Mouse (Mus musculus) forebrain, embryonic 10.5 days (tissue): ENCODE measurements around the gene Shisa5. TPM values are rescaled to one million over a fixed set of nuclear protein-coding genes. Genes with fewer than 3 reads are reported as not detected.

Experiments
- DNase-seq: peaks from one replicate; pipeline ENCODE4 v3.0.0-alpha.2; 2017; ENCODE audit warnings: low spot score; ENCODE audit errors: extremely low spot score
- H3K27ac ChIP-seq: fragments of 300-500 bp; sonication (generic); 2 replicates; pipeline ENCODE4 v1.5.1; 2016; ENCODE audit warnings: mild to moderate bottlenecking
- H3K27me3 ChIP-seq: fragments of 300-500 bp; sonication (generic); 2 replicates; pipeline ENCODE4 v1.6.1; 2016; ENCODE audit warnings: mild to moderate bottlenecking; ENCODE audit not compliant: poor library complexity, severe bottlenecking
- H3K36me3 ChIP-seq: fragments of 300-500 bp; sonication (generic); replicated peaks from 2 replicates; pipeline ENCODE4 v1.6.1; 2016; ENCODE audit warnings: mild to moderate bottlenecking, moderate library complexity
- H3K4me1 ChIP-seq: fragments of 300-500 bp; sonication (generic); 2 replicates; pipeline ENCODE4 v1.6.1; 2016
- H3K4me3 ChIP-seq: fragments of 300-500 bp; sonication (generic); 2 replicates; pipeline ENCODE4 v1.5.1; 2016; ENCODE audit warnings: mild to moderate bottlenecking, moderate library complexity
- H3K9me3 ChIP-seq: fragments of 300-500 bp; sonication (generic); 2 replicates; pipeline ENCODE4 v1.6.1; 2016; ENCODE audit warnings: mild to moderate bottlenecking, moderate library complexity
- WGBS: fragments of 180-500 bp; shearing (Covaris S2); methylation state at CpG from one replicate; pipeline ENCODE4 v1.1.7; 2016; 5-methylcytosine and 5-hydroxymethylcytosine counted together
- polyA plus RNA-seq: library from polyadenylated mRNA; unstranded; fragments of >200 nt; fragmentation: Nextera tagmentation; extraction: Ambion mirVana; gene quantifications from 2 replicates; pipeline ENCODE4 v1.2.1, GENCODE M21; 2016

The Shisa5 gene
- polyA plus RNA-seq, result 29.7 and 31.5 TPM in 2 replicates

DNA sequence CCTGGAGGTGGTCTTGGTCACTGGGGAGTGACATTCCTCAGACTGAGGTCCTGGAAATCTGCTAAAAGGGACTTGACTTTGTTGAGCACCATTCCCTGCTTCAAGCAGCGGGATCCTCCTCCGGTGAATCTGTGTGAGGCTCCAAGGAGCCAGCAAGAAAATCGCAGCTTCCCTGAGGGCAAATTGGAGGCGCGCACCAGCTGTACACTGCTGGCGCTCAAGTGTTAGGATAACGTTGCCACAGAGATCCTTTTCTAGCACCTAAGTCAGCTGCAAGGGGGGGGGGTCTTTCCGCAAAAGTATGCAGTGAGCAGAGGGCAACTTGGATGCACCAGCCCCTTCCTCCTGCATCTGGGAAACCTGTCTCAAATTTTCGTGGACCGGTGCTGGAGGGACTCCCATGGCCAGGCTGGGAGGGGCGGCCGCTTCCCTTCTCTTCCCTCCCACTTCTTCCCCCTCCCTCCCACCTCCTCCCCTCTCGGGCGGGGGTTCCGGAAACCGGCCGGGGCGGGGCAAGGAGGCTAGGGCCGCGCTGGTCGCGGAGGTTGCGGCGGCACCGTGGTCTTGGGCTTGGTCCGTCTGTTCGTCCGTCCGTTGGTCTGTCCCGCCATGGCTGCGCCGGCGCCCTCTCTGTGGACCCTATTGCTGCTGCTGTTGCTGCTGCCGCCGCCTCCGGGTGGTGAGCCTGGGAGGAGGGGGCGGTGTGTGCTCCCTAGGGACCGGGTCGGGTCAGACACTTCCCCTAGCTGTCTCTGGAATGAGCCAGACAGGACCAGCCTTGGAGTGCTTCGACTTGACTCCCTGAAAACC is at the start of gene Shisa5:
TSS of gene Shisa5 (plus strand) at position 480 of the 810 bp plus-strand sequence.
- H3K27me3 ChIP-seq, result peaks cover 14% of the 10 kb centered on the region
- peak within 1 kb of the TSS; percentile 82 for H3K4me3 ChIP-seq
- H3K27ac ChIP-seq, result peak within 1 kb of the TSS; percentile 88
- H3K36me3 ChIP-seq, result no peaks in the 10 kb centered on the region
- WGBS, result under 1% methylated on average over 40 of the region's 40 CpGs
- no peaks in the 10 kb centered on the region for H3K9me3 ChIP-seq
- peaks cover 30% of the 10 kb centered on the region for H3K4me1 ChIP-seq
- peak; percentile 70 for DNase-seq

DNA sequence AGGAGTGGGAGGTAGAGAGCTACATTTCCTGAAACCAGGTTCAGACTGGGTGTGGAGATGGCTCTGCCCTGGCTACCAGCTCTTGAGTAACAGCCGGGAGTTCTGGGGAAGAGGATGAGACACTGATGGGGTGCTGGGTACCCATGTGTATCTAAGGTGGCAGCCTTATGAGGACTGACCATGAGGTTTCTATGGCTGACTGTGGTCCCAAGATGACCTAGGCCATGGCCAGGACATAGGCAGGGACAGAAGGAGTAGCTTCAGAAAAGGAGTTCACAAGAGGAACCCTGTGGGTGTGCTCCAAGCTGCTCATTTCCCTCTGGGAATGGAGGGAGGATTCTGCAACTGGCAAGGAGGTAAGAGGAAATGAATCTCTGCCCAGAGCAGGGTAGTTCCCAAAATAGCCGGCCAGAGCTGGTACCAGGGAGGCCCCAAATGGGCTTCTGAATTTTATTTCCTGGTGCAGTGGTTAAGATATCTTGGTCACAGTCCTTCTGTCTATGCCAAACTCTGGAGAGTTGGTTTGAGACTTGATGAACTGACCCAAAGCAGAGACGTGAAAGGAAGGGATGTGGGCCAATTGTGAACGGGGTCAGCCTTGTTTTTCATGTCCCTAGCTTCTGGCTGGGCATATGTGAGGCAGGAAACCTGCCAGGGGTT is 48.4 kb upstream of the Shisa5 start:
- no peak for DNase-seq
- Histone ChIP-seq H3K27me3 (no peaks in the 10 kb centered on the region), H3K4me3 (no peak overlapping the region), H3K36me3 (no peaks in the 10 kb centered on the region), H3K9me3 (no peaks in the 10 kb centered on the region), H3K27ac (0 out of 2 replicates have a peak overlapping the region, but pooled peaks have one; percentile 49), H3K4me1 (peaks cover 44% of the 10 kb centered on the region)
- WGBS, result 83% methylated on average over 4 of the region's 4 CpGs

DNA sequence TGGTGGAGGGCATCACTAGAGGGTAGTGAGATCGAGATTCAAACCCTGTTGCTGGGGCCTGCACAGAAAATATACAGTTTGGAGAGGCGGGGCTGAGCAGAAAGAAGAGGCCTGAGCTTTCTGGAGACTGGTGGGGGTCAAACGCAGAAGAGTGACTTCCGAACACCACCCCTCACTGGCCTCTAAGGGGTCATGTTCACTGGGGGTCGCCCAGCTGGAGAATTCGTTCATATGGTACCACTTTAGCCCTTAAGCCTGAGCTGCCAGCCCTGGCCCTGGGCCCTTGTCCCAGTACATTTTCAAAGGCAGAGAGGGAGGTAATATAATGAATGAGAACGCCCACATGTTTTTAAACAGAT is 47.9 kb upstream of the Shisa5 start:
- 63% methylated on average over 7 of the region's 7 CpGs for WGBS
- no peaks in the 10 kb centered on the region for H3K36me3 ChIP-seq
- H3K4me3 ChIP-seq, result no peak overlapping the region
- H3K9me3 ChIP-seq, result no peaks in the 10 kb centered on the region
- 0 out of 2 replicates have a peak overlapping the region, but pooled peaks have one; percentile 49 for H3K27ac ChIP-seq
- DNase-seq, result no peak
- no peaks in the 10 kb centered on the region for H3K27me3 ChIP-seq
- H3K4me1 ChIP-seq, result peaks cover 49% of the 10 kb centered on the region

DNA sequence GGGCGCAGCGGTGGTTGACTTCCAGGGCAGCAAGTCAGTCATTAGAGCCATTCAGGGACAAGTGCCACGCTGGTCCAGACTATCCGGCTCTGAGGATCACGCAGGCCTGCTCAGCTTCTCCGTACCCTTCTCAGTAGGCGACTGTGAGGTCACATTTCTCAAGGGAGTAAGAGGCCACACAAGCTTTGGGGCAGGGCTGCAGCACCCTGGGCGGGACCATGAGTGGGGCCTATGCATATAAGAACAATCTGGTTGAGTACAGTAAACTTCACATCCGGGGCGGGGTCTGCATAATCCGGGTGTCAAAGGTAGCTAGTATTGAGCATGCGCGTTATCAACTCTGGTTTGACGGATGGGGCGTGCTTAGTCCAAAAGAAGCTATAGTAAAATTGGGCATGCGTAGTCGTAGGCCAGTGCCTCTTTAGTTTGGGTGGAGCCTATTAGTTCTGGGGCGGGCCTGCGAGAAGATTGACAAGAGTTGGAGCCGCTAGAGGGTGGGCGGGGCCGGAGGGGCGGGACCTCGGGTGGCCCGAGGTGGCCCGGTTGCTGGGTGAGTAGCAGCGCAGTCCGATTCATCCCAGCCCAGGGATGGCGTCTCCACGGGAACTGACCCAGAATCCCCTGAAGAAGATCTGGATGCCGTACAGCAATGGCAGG is 46.8 kb upstream of the Shisa5 start, which contains the start of gene Pfkfb4:
TSS of gene Pfkfb4 (plus strand) at position 351 of the 657 bp plus-strand sequence.
- Histone ChIP-seq H3K4me3 (peak within 1 kb of the TSS; percentile 67), H3K4me1 (peaks cover 57% of the 10 kb centered on the region), H3K27me3 (no peaks in the 10 kb centered on the region), H3K36me3 (no peaks in the 10 kb centered on the region), H3K27ac (peak within 1 kb of the TSS; percentile 90), H3K9me3 (no peaks in the 10 kb centered on the region)
- WGBS, result 2% methylated on average over 31 of the region's 31 CpGs
- peak; percentile 94 for DNase-seq

DNA sequence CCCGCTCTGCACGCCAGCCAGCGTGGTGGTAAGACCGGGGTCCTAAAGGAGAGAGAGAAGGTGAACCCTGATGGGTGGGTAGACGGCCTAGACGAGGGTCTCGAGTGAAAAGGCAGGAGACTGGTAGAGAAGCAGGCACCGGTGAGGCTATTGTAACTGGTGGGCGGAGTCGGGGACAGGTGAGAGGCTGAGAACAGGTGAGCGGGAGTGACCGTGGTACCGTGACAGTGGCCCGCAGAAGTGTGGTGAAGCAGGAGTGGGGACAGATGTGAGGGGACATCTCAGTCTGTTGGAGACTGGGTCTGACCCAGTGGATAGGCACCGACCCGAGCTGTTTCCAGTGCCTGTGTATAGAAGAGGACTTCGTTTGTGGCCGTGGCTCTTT is 46.3 kb upstream of the Shisa5 start:
- Histone ChIP-seq H3K27ac (peak overlapping the region; percentile 90), H3K36me3 (no peaks in the 10 kb centered on the region), H3K9me3 (no peaks in the 10 kb centered on the region), H3K4me3 (peak overlapping the region; percentile 67), H3K4me1 (peaks cover 57% of the 10 kb centered on the region), H3K27me3 (no peaks in the 10 kb centered on the region)
- no peak for DNase-seq
- 12% methylated on average over 18 of the region's 18 CpGs for WGBS

DNA sequence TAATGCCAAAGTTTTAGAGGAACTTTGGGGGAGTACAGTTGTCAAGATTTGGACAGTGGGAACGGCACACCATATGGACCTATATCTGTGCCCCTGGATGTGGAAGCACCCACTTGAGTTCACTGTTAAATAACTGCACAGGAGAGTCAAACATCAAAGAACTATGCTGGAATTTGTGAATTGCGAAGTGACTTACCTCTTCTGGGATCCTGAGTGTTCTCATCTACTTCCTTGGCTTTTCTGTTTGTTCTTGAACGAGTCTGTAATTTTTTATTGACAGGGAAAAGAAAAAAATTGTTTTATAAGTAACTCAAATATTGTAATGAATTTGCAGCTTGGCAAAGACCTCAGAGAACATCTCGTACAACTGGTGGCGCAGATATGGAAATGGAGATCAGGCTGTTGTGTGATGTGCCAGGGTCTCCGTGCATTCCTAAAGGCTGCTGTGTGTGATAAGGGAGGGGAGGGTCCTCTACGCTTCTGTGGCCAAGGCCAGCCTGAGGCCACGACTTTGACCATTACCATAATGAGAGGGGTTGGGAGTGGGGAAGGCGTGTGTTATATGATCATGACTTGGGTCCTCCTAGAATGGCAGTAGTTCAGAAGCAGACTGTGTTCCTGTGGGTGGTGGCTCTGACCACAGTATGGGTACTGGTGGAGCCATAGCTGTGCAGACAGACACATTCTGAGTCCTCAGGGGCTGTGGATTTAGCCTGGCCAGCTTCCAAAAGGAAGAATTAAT is 45.6 kb upstream of the Shisa5 start:
- H3K4me1 ChIP-seq, result peaks cover 54% of the 10 kb centered on the region
- WGBS, result 87% methylated on average over 9 of the region's 9 CpGs
- peak overlapping the region; percentile 67 for H3K4me3 ChIP-seq
- no peaks in the 10 kb centered on the region for H3K36me3 ChIP-seq
- no peak overlapping the region for H3K27ac ChIP-seq
- no peaks in the 10 kb centered on the region for H3K9me3 ChIP-seq
- DNase-seq, result no peak
- H3K27me3 ChIP-seq, result no peaks in the 10 kb centered on the region

DNA sequence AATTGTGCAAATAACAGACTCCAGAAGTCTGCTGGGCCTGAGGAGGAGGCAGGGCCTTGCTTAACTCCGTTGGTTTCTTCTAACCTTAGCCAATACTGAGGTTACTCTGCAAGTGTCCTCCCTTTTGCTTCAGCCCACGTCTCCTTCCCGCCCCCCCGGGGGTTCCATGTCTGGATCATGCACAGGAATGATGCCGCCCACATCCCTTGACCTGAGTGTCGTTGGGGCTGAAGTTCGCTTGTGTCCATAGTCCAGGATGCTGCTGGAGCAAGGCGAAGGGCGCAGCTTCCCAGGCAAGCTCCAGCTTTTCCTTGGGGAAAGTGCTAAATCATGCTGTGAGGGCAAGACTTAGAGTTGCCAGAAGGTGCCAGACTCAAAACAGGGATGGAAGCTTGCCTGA is 42.0 kb upstream of the Shisa5 start:
- Histone ChIP-seq H3K4me1 (peaks cover 29% of the 10 kb centered on the region), H3K9me3 (no peaks in the 10 kb centered on the region), H3K27me3 (no peaks in the 10 kb centered on the region), H3K4me3 (no peak overlapping the region), H3K27ac (no peak overlapping the region), H3K36me3 (no peaks in the 10 kb centered on the region)
- DNase-seq, result no peak
- WGBS, result 85% methylated on average over 9 of the region's 9 CpGs

DNA sequence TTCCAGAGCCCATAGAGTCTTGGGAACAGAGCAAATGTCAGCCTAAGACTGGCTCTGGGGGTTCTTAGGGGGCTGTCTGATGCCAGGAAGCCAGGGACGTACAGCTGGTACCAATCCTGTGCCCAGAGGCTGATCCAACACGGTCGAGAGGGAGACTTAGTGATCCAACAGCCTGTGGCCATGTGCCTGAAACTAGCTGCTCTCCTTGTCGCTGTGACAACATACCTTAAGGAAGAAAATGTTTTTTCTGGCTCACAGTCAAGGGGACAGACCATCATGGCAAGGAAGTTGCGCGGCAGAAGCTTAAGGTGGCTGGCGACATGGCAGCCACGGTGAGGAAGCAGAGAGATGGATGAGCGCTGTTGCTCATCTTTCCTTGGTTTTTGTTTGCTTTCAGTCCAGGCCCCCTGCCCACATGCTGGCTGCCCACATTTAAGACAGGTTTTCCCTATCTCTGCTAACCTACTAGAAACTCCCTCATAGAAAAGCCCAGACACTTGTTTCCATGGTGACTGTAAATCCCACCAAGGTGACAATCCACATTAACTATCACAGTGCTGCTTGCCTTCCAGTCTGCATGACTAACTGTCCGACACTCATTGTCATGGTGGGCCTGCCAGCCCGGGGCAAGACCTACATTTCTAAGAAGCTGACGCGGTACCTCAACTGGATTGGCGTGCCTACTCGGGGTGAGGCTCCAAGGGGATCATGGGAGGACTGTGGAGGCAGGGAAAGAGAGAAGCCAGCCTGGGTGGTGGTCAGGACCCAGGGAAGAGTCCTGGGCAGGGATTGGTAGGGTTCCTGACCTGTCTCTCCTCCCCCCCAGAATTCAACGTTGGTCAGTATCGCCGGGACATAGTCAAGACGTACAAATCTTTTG is 39.8 kb upstream of the Shisa5 start:
- peaks cover 20% of the 10 kb centered on the region for H3K4me1 ChIP-seq
- 86% methylated on average over 19 of the region's 19 CpGs for WGBS

DNA sequence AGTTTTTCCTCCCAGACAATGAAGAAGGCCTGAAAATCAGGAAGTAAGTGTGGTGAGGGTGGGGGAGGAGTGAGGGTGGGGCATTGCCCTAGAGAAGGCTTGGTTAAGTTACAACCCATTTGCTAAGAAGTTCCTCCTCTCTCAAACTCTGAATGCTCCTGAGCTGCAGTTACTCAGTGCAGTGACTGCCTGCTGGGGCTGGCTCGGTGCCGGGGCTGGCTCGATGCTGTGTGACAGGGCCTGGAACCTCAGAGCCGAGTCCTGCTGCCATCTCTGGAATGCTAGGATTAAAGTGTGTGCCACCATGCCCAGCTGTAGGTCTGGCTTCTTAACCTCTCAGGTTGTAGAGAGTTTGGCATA is 39.2 kb upstream of the Shisa5 start:
- WGBS, result 90% methylated on average over 4 of the region's 4 CpGs
- peaks cover 18% of the 10 kb centered on the region for H3K4me1 ChIP-seq
- H3K4me3 ChIP-seq, result no peak overlapping the region

More for the DNA sequence above, 39.8 kb upstream of the Shisa5 start:
- H3K36me3 ChIP-seq, result no peaks in the 10 kb centered on the region
- DNase-seq, result no peak
- H3K27me3 ChIP-seq, result no peaks in the 10 kb centered on the region
- no peak overlapping the region for H3K27ac ChIP-seq
- no peak overlapping the region for H3K4me3 ChIP-seq
- no peaks in the 10 kb centered on the region for H3K9me3 ChIP-seq

DNA sequence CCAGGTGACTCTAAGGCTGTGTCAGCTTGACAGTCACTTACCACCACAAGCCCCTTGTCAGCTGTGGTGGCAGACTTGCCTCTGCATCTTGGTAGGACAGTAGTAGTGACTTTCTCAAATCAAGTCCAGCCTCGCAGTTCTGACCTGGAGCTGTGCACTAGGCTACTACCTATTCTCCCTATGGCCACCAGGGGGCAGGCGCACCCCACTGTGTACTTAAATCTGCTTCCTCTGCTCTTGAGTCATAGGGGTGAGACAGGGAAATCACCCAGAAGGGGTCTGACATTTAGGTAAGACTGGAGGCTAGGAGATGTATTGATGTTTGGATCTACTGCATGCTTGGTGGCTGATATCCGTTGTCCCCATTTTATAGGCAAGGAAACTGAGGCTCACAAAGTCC is 37.6 kb upstream of the Shisa5 start:
- H3K4me3 ChIP-seq, result no peak overlapping the region
- H3K4me1 ChIP-seq, result peaks cover 11% of the 10 kb centered on the region
- H3K9me3 ChIP-seq, result no peaks in the 10 kb centered on the region
- 13% methylated on average over 3 of the region's 3 CpGs for WGBS
- peak; percentile 65 for DNase-seq
- no peaks in the 10 kb centered on the region for H3K27me3 ChIP-seq
- no peak overlapping the region for H3K27ac ChIP-seq
- no peaks in the 10 kb centered on the region for H3K36me3 ChIP-seq

More for the DNA sequence above, 39.2 kb upstream of the Shisa5 start:
- DNase-seq, result no peak
- H3K27ac ChIP-seq, result no peak overlapping the region
- no peaks in the 10 kb centered on the region for H3K27me3 ChIP-seq
- H3K9me3 ChIP-seq, result no peaks in the 10 kb centered on the region
- no peaks in the 10 kb centered on the region for H3K36me3 ChIP-seq

DNA sequence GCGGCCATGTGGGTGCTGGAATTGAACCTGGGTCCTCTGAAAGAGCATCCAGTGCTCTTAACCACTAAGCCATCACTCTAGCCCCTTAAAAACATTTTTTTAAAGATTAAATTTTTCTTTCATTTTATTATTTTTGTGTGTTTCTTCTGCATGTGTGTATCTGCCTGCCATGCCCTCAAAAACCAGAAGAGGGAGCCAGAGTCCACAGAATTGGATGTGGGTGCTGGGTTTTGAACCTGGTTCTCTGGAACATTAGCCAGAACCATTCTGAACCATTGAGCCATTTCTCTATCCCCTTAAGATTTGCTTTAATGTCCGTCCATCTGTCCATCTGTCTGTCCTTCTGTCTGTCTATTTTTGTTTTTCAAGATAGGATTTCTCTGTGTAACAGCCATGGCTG is 35.2 kb upstream of the Shisa5 start:
- peaks cover 15% of the 10 kb centered on the region for H3K4me1 ChIP-seq
- no peak overlapping the region for H3K27ac ChIP-seq
- DNase-seq, result peak; percentile 55
- no peak overlapping the region for H3K4me3 ChIP-seq
- no peaks in the 10 kb centered on the region for H3K27me3 ChIP-seq
- no peaks in the 10 kb centered on the region for H3K9me3 ChIP-seq
- H3K36me3 ChIP-seq, result peaks cover 2% of the 10 kb centered on the region; the same call in 1 of the 2 replicates
- 54% methylated on average over 2 of the region's 2 CpGs for WGBS
